Mouse (Mus musculus) heart, postnatal 0 days (tissue): ENCODE data around the gene Pacs2.

ENCODE experiments used
- CTCF ChIP-seq: IDR thresholded peaks from 2 replicates; pipeline ENCODE4 v1.5.1; 2016; ENCODE audit warnings: antibody characterized with exemption, control low read depth, low read depth
- EP300 ChIP-seq: IDR thresholded peaks from 2 replicates; pipeline ENCODE4 v1.6.1; 2016; ENCODE audit warnings: antibody characterized with exemption, low read depth

DNA sequence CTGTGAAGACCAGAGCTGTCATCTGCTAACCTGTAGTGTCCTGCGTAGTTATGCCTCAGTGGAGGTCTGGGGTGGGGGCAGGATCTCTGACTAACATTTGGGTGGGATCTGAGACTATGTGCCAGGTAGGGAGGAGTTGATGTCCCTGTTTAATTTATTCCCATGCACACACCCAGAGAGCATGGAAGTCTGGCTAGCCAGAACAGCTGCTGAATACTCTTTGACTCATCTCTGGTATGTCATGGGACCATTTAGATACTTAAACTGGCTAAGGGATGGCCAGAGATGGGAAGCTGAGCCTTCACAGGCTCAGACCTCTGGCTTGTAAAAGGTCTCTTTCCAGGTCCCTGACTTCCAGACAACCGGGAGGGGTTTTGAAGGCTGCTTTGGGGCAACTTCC lies 13.2 kb downstream of the Pacs2 start:
- TF ChIP-seq CTCF (no peak), EP300 (no peak)
